Mouse (Mus musculus) liver, adult 2 months (tissue): ENCODE measurements around the gene Chuk.

Source experiments
- CTCF ChIP-seq: fragments of 200-500 bp; IDR thresholded peaks from 2 replicates; pipeline ENCODE4 v1.5.1; 2011; ENCODE audit warnings: low read depth, low read length, control low read depth
- POLR2A ChIP-seq: fragments of 200-500 bp; IDR thresholded peaks from 2 replicates; pipeline ENCODE4 v1.6.1; 2011; ENCODE audit warnings: low read length, control low read depth; ENCODE audit not compliant: insufficient read depth; ENCODE audit errors: extremely low read depth

DNA sequence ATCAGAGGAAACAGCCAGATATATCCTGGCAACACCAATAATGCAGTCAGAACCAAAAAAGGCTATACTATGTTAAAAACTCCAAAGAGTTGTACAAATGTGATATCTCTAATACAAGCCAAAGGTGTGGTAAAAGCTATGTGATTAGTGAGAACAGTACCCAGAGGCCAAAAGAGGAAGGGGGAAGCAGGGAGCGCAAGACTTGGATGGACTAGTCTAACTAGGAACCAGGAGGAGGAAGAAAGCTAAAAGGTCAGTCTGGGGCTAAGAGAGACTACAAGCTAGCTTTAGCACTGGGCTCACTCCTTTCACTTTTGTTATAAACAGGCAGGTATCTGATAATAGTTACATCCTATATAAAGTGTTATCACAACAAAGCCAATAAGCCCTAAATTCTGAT, 2.9 kb downstream of the Chuk start:
- TF ChIP-seq CTCF (no peak), POLR2A (no peak)
